Mouse (Mus musculus) heart, postnatal 14 days (tissue): ENCODE data around the gene Olfr521. TPM values are rescaled to one million over a fixed set of nuclear protein-coding genes. Genes with fewer than 3 reads are reported as not detected.
"Not testable (repeated sequence)": the region's sequence is repeated elsewhere in the genome, so short reads cannot be mapped to it uniquely, and the experiment has no call there.

Source experiments
- DNase-seq, 2 experiments: peaks; one replicate each; pipeline ENCODE4 v3.0.0; 2021 to 2022
- intact Hi-C: fragments of 180-260 bp; cut with DNase I; formaldehyde crosslinking; loops from one replicate; pipeline ENCODE4 v1.15.1; 2025
- long read RNA-seq, 2 experiments: library from polyadenylated mRNA; stranded (forward); transcript quantifications; one replicate each; pipeline ENCODE4 v2.0.0; 2021
- total RNA-seq, 2 experiments: library from RNA; stranded (reverse); gene quantifications; 2 replicates each; pipeline ENCODE4 v1.2.3; 2021

Gene Olfr521
- not detected for total RNA-seq
- long read RNA-seq, experiment 1: 0 reads
- long read RNA-seq, experiment 2: 0 reads

- DNase-seq: no peak
- intact Hi-C loops: no loop called here
Observed at GRCm38 (mm10) chr7:99763207-99763606, at the start of gene Olfr521. Gene Olfr521 (plus strand): TSS chr7:99763507.

- no peak for DNase-seq
- intact Hi-C loops: no loop called here
Observed at GRCm38 (mm10) chr7:99716536-99716935, 46.8 kb upstream of the Olfr521 start.

- intact Hi-C loops: loop anchor here (5.0 kb wide), 1 partner anchor 57 kb away; no protein-coding TSS in a partner anchor
- no peak for DNase-seq
Observed at GRCm38 (mm10) chr7:99729973-99730372, 33.3 kb upstream of the Olfr521 start, which contains the start of gene Olfr520. Gene Olfr520 (plus strand): TSS chr7:99730273.

GRCm38 (mm10) chr7:99734612-99735011 is 28.7 kb upstream of the Olfr521 start:
- intact Hi-C loops: loop anchor here (5.0 kb wide), 1 partner anchor 53 kb away; no protein-coding TSS in a partner anchor
- peak in 1 of 2 experiments; percentile 27 for DNase-seq

- intact Hi-C loops: not testable (repeated sequence)
Observed at GRCm38 (mm10) chr7:99735491-99735890, 27.8 kb upstream of the Olfr521 start.

GRCm38 (mm10) chr7:99739276-99739675 is 24.0 kb upstream of the Olfr521 start:
- no peak for DNase-seq
- intact Hi-C loops: no loop called here

More at GRCm38 (mm10) chr7:99735491-99735890, 27.8 kb upstream of the Olfr521 start:
- not testable (repeated sequence) for DNase-seq

- no peak for DNase-seq
- intact Hi-C loops: no loop called here
Observed at GRCm38 (mm10) chr7:99781385-99781784, 18.1 kb downstream of the Olfr521 start.

- intact Hi-C loops: no loop called here
- DNase-seq: no peak
Observed at GRCm38 (mm10) chr7:99781916-99782315, 18.6 kb downstream of the Olfr521 start.

GRCm38 (mm10) chr7:99783421-99783820 is 20.1 kb downstream of the Olfr521 start:
- no peak for DNase-seq
- intact Hi-C loops: no loop called here

- DNase-seq: no peak
- intact Hi-C loops: loop anchor here (5.0 kb wide), 1 partner anchor 53 kb away; the partner anchor contains the start of gene Olfr520
Observed at GRCm38 (mm10) chr7:99785553-99785952, 22.2 kb downstream of the Olfr521 start.

GRCm38 (mm10) chr7:99786774-99787173 is 23.5 kb downstream of the Olfr521 start:
- intact Hi-C loops: loop anchor here (5.0 kb wide), 1 partner anchor 54 kb away; the partner anchor contains the start of gene Olfr520
- DNase-seq: no peak

- intact Hi-C loops: loop anchor here (5.0 kb wide), 1 partner anchor 56 kb away; the partner anchor contains the start of gene Olfr520
- no peak for DNase-seq
Observed at GRCm38 (mm10) chr7:99787935-99788334, 24.6 kb downstream of the Olfr521 start.

- intact Hi-C loops: loop anchor here (5.0 kb wide), 1 partner anchor 56 kb away; the partner anchor contains the start of gene Olfr520
- peak; percentile 10 to 19 for DNase-seq
Observed at GRCm38 (mm10) chr7:99788563-99788962, 25.3 kb downstream of the Olfr521 start.

GRCm38 (mm10) chr7:99790816-99791215 is 27.5 kb downstream of the Olfr521 start:
- no peak for DNase-seq
- intact Hi-C loops: no loop called here

- no peak for DNase-seq
- intact Hi-C loops: no loop called here
Observed at GRCm38 (mm10) chr7:99794096-99794495, 30.8 kb downstream of the Olfr521 start.

GRCm38 (mm10) chr7:99795192-99795981 is 32.1 kb downstream of the Olfr521 start:
- DNase-seq: no peak
- intact Hi-C loops: loop anchor here (5.0 kb wide), 2 partner anchors 82 to 83 kb away; partner anchors contain the start of gene Slco2b1

GRCm38 (mm10) chr7:99796471-99796870 is 33.2 kb downstream of the Olfr521 start:
- intact Hi-C loops: loop anchor here (5.0 kb wide), 2 partner anchors 81 to 84 kb away; partner anchors contain the start of gene Slco2b1
- no peak for DNase-seq

GRCm38 (mm10) chr7:99797261-99797660 is 34.0 kb downstream of the Olfr521 start:
- intact Hi-C loops: loop anchor here (5.0 kb wide), 2 partner anchors 80 to 85 kb away; partner anchors contain the start of gene Slco2b1
- no peak for DNase-seq

GRCm38 (mm10) chr7:99797911-99798647 is 34.8 kb downstream of the Olfr521 start:
- DNase-seq: peak; percentile 59 to 86
- intact Hi-C loops: loop anchor here (1.0 to 5.0 kb wide), 4 partner anchors 79 to 179 kb away; partner anchors contain the start of gene Slco2b1

GRCm38 (mm10) chr7:99799118-99799517 is 35.8 kb downstream of the Olfr521 start:
- intact Hi-C loops: loop anchor here (2.0 to 5.0 kb wide), 3 partner anchors 78 to 180 kb away; partner anchors contain the start of gene Slco2b1
- DNase-seq: no peak
